Mouse (Mus musculus): ENCODE measurements around the gene Adarb1. TPM values are rescaled to one million over a fixed set of nuclear protein-coding genes. Genes with fewer than 3 reads are reported as not detected.

The Adarb1 gene
- polyA plus RNA-seq (2012; ENCODE audit: low replicate concordance), result 0.45 and 0.51 TPM in 2 replicates

GRCm38 (mm10) chr10:77418138-77418537, at the start of gene Adarb1:
Gene Adarb1 (minus strand): TSS chr10:77418270.

GRCm38 (mm10) chr10:77258704-77259621, 159.1 kb downstream of the Adarb1 start, which contains the start of gene Pofut2:
Gene Pofut2 (plus strand): TSS chr10:77259218.

Other genes starting within 250 kb of the Adarb1 start
- 49.9 and 76.0 TPM in 2 replicates for gene Pofut2, start 159.1 kb downstream of the Adarb1 start, polyA plus RNA-seq (2012; ENCODE audit: low replicate concordance)
- gene Fam207a, start 97.5 kb upstream of the Adarb1 start, polyA plus RNA-seq (2012; ENCODE audit: low replicate concordance), result 56.9 and 130 TPM in 2 replicates
- gene Itgb2, start 112.0 kb upstream of the Adarb1 start, polyA plus RNA-seq (2012; ENCODE audit: low replicate concordance), result 51.4 and 121 TPM in 2 replicates
- 59.7 and 100 TPM in 2 replicates for gene Pttg1ip, start 163.4 kb upstream of the Adarb1 start, polyA plus RNA-seq (2012; ENCODE audit: low replicate concordance)
- gene Sumo3, start 187.8 kb upstream of the Adarb1 start, polyA plus RNA-seq (2012; ENCODE audit: low replicate concordance), result 41.8 and 68.8 TPM in 2 replicates
- not detected in 2 replicates for gene Gm49325, start 187.9 kb upstream of the Adarb1 start, polyA plus RNA-seq (2012; ENCODE audit: low replicate concordance)
- 22.2 and 40.4 TPM in 2 replicates for gene Ube2g2, start 204.0 kb upstream of the Adarb1 start, polyA plus RNA-seq (2012; ENCODE audit: low replicate concordance)